Mouse (Mus musculus): Measurements from ENCODE around the gene Zar1l. TPM values are rescaled to one million over a fixed set of nuclear protein-coding genes. Genes with fewer than 3 reads are reported as not detected.

Zar1l gene
- total and polyA plus RNA-seq, 3 experiments = not detected

DNA sequence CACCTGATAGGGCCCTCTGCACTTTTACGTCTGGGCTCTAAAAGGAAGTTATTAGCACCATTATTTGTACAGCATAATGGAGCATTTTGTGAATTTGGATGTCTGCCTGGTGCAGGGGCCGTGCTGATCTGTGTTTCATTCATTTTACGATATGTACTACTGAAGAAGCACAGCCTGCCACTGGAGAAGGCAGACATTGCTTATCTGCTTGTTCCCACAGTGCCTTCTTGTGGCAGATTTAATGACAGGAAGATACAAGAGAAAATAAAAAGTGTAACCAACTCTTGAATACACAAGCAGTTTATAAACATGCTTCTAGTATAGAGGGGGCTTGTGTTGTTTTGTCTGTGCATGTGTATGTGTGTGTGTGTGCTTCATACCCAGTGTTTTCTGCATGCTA, 33.7 kb upstream of the Zar1l start:
- in situ Hi-C loops (cut with MboI; ENCODE audit: low pct_ligation_motif_present, low pct_unique_long_range_greater_than_20kb, low sequenced_read_pairs) (no loop called here), dilution Hi-C loops (cut with MboI; ENCODE audit: extremely low pct_ligation_motif_present, extremely low pct_unique_long_range_greater_than_20kb, low sequenced_read_pairs) (no loop called here)
- no peaks in the 10 kb centered on the region for H3K79me2 ChIP-seq (replicated peaks; ENCODE audit: control insufficient read depth, extremely low read depth, insufficient read depth, poor library complexity, severe bottlenecking)
- no peaks in the 10 kb centered on the region for H3K9me3 ChIP-seq (replicated peaks; ENCODE audit: low read length)
- DNase-seq (ENCODE audit: extremely low read depth) = no peak
- no peak overlapping the region for H3K4me2 ChIP-seq (ENCODE audit: insufficient read depth, low read depth, poor library complexity, severe bottlenecking)
- TF ChIP-seq SMC3 (IDR thresholded peaks at IDR 0.05; ENCODE audit: low read depth, low read length) (peak; percentile 19; the same call in 1 of the 2 replicates), EP300 (IDR thresholded peaks at IDR 0.05; ENCODE audit: low read length) (no peak), BHLHE40 (IDR thresholded peaks at IDR 0.05; ENCODE audit: low read depth, low read length) (no peak), CTCF (conservative IDR thresholded peaks at IDR 0.05 in 1 of 2, IDR thresholded peaks at IDR 0.05 in 1 of 2; ENCODE audit: low read depth in 2 of 2, low read length in 2 of 2) (peak in 1 of 2 experiments; percentile 27; a peak in 1 of 4 replicates), USF2 (conservative IDR thresholded peaks at IDR 0.05; ENCODE audit: low read depth, low read length) (no peak), MYC (IDR thresholded peaks at IDR 0.05; ENCODE audit: low read depth, low read length) (no peak), POLR2A (IDR thresholded peaks at IDR 0.05; ENCODE audit: low read depth, low read length) (no peak), NRF1 (IDR thresholded peaks at IDR 0.05; ENCODE audit: low read depth, low read length) (no peak), PAX5 (IDR thresholded peaks at IDR 0.05; ENCODE audit: low read length) (no peak), ZC3H11A (IDR thresholded peaks at IDR 0.05; ENCODE audit: low read depth, low read length) (no peak), KAT2A (IDR thresholded peaks at IDR 0.05; ENCODE audit: insufficient replicate concordance, low read length) (no peak), RAD21 (IDR thresholded peaks at IDR 0.05; ENCODE audit: low read depth, low read length) (peak; percentile 13), MAFK (IDR thresholded peaks at IDR 0.05; ENCODE audit: insufficient replicate concordance, low read length) (no peak), MXI1 (IDR thresholded peaks at IDR 0.05; ENCODE audit: low read depth, low read length) (no peak)
- no peaks in the 10 kb centered on the region for H3K4me1 ChIP-seq (ENCODE audit: control insufficient read depth in 1 of 2, insufficient read depth in 2 of 2)
- H3K27ac ChIP-seq (ENCODE audit: insufficient read depth, low read depth) = no peak overlapping the region
- no peak overlapping the region for H3K4me3 ChIP-seq (replicated peaks in 1 of 3; ENCODE audit: low read depth in 2 of 3, low read length in 2 of 3, poor library complexity in 1 of 3)
- H3K27me3 ChIP-seq (replicated peaks) = no peaks in the 10 kb centered on the region
- peaks cover 39 to 66% of the 10 kb centered on the region in 2 experiments for H3K36me3 ChIP-seq (replicated peaks in 1 of 2; ENCODE audit: control insufficient read depth in 1 of 2, insufficient read depth in 1 of 2, low read length in 1 of 2)
- H3K9ac ChIP-seq (ENCODE audit: insufficient read depth, low read depth) = no peak overlapping the region

DNA sequence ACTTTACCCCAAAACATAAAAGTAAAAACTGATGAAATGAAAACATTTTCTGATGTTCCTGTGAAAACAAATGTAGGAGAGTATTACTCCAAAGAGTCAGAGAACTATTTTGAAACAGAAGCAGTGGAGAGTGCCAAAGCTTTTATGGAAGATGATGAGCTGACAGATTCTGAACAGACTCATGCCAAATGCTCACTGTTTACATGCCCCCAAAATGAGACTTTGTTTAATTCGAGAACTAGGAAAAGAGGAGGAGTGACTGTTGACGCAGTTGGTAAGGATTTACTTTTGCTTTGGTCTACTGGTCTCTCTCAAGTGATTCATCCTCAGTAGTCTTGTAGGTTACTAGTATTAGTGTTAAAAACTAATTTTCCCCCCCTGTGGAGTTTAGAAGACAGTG, 25.2 kb upstream of the Zar1l start:
- H3K27ac ChIP-seq (ENCODE audit: insufficient read depth, low read depth) = no peak overlapping the region
- no peak for TF ChIP-seq E2F4 (IDR thresholded peaks at IDR 0.05; ENCODE audit: insufficient replicate concordance, low read depth, low read length)
- TF ChIP-seq JUN (IDR thresholded peaks at IDR 0.05; ENCODE audit: insufficient read depth, low read depth, low read length) = no peak
- TF ChIP-seq ZMIZ1 (IDR thresholded peaks at IDR 0.05; ENCODE audit: low read depth, low read length) = no peak
- no peak for TF ChIP-seq POLR2AphosphoS2 (IDR thresholded peaks at IDR 0.05; ENCODE audit: low read depth, low read length)
- TF ChIP-seq RAD21 (IDR thresholded peaks at IDR 0.05; ENCODE audit: low read depth, low read length) = no peak
- TF ChIP-seq UBTF (IDR thresholded peaks at IDR 0.05; ENCODE audit: low read depth, low read length) = no peak
- TF ChIP-seq HCFC1 (IDR thresholded peaks at IDR 0.05; ENCODE audit: low read depth, low read length) = no peak
- no peak for TF ChIP-seq CTCF (conservative IDR thresholded peaks at IDR 0.05 in 1 of 2, IDR thresholded peaks at IDR 0.05 in 1 of 2; ENCODE audit: low read depth in 2 of 2, low read length in 2 of 2)
- no peak for TF ChIP-seq MAX (IDR thresholded peaks at IDR 0.05; ENCODE audit: low read length)
- TF ChIP-seq MAZ (IDR thresholded peaks at IDR 0.05; ENCODE audit: low read depth, low read length) = no peak
- TF ChIP-seq RCOR1 (conservative IDR thresholded peaks at IDR 0.05; ENCODE audit: low read depth, low read length) = no peak
- TF ChIP-seq ZC3H11A (IDR thresholded peaks at IDR 0.05; ENCODE audit: low read depth, low read length) = no peak
- no peak for DNase-seq (ENCODE audit: extremely low read depth)
- no peak overlapping the region for H3K4me2 ChIP-seq (ENCODE audit: insufficient read depth, low read depth, poor library complexity, severe bottlenecking)
- in situ Hi-C loops (cut with MboI; ENCODE audit: low pct_ligation_motif_present, low pct_unique_long_range_greater_than_20kb, low sequenced_read_pairs) = no loop called here
- no peaks in the 10 kb centered on the region for H3K4me1 ChIP-seq (ENCODE audit: control insufficient read depth in 1 of 2, insufficient read depth in 2 of 2)
- dilution Hi-C loops (cut with MboI; ENCODE audit: extremely low pct_ligation_motif_present, extremely low pct_unique_long_range_greater_than_20kb, low sequenced_read_pairs) = no loop called here
- no peaks in the 10 kb centered on the region for H3K27me3 ChIP-seq (replicated peaks)
- peaks cover 5 to 20% of the 10 kb centered on the region in 2 experiments for H3K36me3 ChIP-seq (replicated peaks in 1 of 2; ENCODE audit: control insufficient read depth in 1 of 2, insufficient read depth in 1 of 2, low read length in 1 of 2)
- H3K9me3 ChIP-seq (replicated peaks; ENCODE audit: low read length) = peaks cover 16% of the 10 kb centered on the region
- H3K79me2 ChIP-seq (replicated peaks; ENCODE audit: control insufficient read depth, extremely low read depth, insufficient read depth, poor library complexity, severe bottlenecking) = no peaks in the 10 kb centered on the region
- H3K4me3 ChIP-seq (replicated peaks in 1 of 3; ENCODE audit: low read depth in 2 of 3, low read length in 2 of 3, poor library complexity in 1 of 3) = no peak overlapping the region
- H3K9ac ChIP-seq (ENCODE audit: insufficient read depth, low read depth) = no peak overlapping the region

All from CH12.LX (cell line).